Mouse (Mus musculus) left cerebral cortex, adult 2 months (tissue): ENCODE data around the gene Jag2. TPM values are rescaled to one million over a fixed set of nuclear protein-coding genes. Genes with fewer than 3 reads are reported as not detected.

Experiments
- DNase-seq, 2 experiments: peaks; one replicate each; pipeline ENCODE4 v3.0.0; 2021 to 2022; ENCODE audit warnings: low spot score in 2 of 2, mixed read lengths in 1 of 2; ENCODE audit errors: extremely low spot score in 1 of 2
- H3K27ac ChIP-seq: fragments of 200-600 bp; 2 replicates; pipeline ENCODE4 v1.8.1; 2022
- H3K4me3 ChIP-seq: fragments of 200-600 bp; 2 replicates; pipeline ENCODE4 v1.8.1; 2022
- CTCF ChIP-seq: fragments of 200-600 bp; IDR thresholded peaks from 2 replicates; pipeline ENCODE4 v1.8.1; 2022; ENCODE audit warnings: antibody characterized with exemption, mild to moderate bottlenecking, moderate library complexity
- intact Hi-C: fragments of 180-260 bp; cut with DNase I; formaldehyde crosslinking; loops from one replicate; pipeline ENCODE4 v1.15.1; 2025
- total RNA-seq, 2 experiments: library from RNA; stranded (reverse); gene quantifications; 2 replicates each; pipeline ENCODE4 v1.2.3; 2021

Jag2 gene
- total RNA-seq, 2 experiments from 2014 or later, result 57.9 to 62.2 TPM

DNA sequence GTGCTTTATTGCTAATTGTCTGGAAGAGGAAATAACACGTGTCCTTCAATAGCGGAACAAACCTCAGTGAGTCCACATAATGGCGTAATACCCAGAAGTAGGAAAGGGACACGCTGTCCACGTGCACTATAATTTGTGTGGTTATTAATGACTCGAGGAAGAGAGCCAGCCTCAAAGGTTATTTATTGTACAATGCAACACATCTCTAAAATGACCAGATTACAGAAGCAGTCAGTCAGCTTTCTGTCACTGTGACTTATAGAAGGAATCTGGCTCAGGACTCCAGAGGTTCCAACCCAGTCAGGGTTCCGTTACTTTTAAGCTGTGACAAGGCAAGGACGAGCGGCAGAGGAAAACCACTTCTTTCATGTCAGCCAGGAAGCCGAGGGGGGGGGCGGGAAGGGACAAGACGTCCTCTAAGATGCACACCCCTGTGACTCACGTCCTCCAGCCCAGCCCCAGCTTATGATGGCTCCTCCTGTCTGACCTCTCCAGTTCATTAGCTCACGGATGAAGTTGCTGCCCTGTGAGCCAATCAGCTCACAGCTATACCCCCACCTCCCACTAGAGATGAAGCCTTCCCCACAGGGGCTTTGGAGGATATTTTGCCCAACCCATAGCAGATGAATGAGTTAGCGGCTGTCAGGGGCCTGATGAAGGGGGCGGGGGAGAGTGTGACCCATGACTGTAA, 31.9 kb downstream of the Jag2 start:
- DNase-seq, result no peak
- no peak for TF ChIP-seq CTCF
- intact Hi-C loops, result no loop called here
- Histone ChIP-seq H3K27ac (peak overlapping the region; percentile 33; the same call in 1 of the 2 replicates), H3K4me3 (no peak overlapping the region)

DNA sequence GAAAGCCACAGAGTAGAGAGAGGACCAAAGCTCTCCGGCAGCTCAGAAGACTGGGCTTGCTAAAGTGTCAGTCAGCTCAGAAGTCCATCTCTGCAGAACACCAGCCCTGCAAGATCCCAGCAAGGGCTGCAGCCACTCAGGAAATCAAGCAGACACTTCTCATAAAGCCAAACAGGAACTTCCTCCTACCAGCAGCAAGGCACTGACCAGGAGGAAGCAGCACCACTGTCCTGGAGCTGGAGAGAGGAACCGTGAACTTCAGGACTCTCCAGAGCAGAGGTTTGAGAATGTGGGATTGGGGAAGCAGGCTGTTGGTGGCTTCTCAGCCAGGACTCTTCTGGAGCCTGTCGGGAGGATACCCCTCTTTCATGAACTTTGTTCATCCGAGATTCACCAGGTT, 34.6 kb downstream of the Jag2 start:
- H3K27ac ChIP-seq, result peak overlapping the region; percentile 60
- intact Hi-C loops, result no loop called here
- no peak for DNase-seq
- no peak overlapping the region for H3K4me3 ChIP-seq
- no peak for TF ChIP-seq CTCF

DNA sequence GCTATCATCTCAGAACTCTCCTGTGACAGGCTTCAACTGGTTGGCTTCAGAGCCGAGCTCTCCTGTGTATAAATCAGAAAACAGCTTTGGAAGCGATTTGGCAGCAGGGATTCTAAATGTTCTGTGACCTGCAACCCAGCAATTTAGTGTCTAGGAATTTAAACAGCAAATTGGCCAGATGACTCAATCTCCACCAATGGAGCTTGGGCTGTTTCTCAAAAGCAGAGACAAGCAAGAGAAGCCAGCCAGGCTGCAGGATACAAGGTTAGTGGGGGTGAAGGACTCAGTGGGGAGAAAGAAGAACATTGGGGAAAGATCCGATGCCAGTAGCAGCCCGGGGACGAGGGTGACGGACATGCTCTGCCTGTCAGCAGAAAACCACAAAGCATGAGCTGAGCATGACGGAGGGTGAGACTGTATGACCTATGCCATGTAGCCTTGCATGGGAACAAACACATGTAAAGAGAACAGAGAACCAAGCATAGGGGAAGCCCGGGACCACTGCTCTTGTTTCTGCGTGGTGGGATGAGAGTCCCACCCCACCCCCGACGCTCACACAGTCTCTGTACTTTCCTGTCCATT, 35.2 kb downstream of the Jag2 start:
- Histone ChIP-seq H3K4me3 (no peak overlapping the region), H3K27ac (peak overlapping the region; percentile 20; the same call in 1 of the 2 replicates)
- intact Hi-C loops, result no loop called here
- no peak for DNase-seq
- no peak for TF ChIP-seq CTCF

DNA sequence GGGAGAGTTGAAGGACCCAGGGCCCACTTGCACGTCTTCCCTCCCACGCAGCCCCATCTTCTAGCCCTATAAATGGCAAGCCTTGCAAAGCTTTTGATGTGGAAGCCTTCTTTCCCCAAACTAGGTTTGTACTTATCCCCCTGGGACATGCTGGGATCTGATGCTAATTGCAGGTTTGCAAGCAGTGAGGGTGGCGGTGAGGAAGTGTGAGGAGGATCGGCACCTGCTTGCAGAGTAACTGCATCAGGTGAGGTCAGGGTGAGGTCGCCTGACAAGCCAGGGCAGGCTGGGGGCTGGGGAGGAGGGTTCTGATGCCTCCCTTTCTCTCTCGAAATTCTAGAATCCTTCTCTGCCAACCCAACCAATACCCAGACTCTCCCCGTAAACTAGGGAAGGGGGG, 44.1 kb downstream of the Jag2 start:
- no peak for DNase-seq
- TF ChIP-seq CTCF, result no peak
- intact Hi-C loops, result no loop called here
- no peak overlapping the region for H3K4me3 ChIP-seq
- no peak overlapping the region for H3K27ac ChIP-seq

DNA sequence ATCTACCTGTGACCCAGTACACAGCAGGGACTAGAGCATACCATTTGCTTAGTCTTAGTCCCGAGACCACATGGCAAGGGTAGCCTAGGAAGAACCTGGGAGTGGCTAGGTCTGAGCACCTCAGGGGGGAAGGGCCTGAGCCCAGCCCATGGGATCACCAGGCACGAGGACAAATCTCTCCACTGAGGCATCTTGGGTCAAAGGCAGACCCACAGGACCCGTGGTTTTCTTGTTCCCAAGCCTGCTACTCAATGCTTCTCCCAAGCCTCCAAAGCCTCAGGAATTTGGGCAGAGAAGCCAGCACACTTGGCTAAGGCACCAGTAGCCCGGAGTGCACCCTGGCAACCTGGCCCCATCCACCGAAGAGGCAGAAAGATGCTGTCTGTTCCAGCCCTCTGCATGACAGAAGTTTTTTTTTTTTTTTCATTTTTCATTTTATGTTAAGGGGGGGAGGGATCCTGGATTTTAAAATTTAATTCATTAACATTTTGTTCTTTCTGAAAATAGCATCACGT, 48.2 kb downstream of the Jag2 start:
- DNase-seq, result peak in 1 of 2 experiments; percentile 11
- Histone ChIP-seq H3K4me3 (no peak overlapping the region), H3K27ac (no peak overlapping the region)
- intact Hi-C loops, result no loop called here
- no peak for TF ChIP-seq CTCF

DNA sequence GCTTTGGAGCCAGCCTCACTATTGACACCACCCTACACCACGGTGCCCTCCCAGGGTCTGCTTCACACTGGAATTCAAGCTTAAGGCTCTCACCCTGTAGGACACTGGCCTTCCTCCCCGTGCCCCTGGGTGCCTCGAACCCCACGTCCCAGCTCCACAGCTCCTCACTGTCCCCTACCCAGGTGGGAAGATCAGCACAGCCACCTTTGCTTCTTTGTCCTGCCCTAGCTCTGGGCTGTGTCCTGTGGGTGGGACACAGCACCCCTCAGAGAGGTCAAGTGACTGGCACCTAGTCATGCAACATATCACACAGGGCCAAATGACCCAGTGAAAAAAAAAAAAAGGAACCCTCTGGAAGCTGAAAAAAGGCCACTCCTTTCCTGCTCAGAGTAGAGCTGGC, 48.9 kb downstream of the Jag2 start:
- no peak for DNase-seq
- no peak overlapping the region for H3K4me3 ChIP-seq
- intact Hi-C loops, result no loop called here
- no peak overlapping the region for H3K27ac ChIP-seq
- TF ChIP-seq CTCF, result no peak

DNA sequence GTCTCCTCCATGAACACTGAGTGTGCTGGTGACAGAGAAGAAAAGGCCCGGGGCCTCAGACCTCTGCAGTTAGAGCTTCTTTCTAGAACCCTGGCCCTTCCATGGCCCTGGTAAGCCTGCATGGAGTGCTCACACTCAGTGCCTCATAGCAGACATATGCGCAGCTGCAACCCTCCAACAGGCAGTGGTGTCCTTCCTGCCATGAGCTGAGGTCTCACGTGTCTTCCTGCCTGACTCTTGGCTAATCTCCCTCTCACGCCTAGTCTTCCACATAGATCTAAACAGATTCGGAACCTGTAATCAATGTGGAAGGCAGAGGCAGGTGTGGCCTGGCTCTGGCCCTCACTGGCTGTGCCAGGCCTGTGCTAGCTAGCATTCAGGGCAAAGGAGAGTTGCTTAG, 49.8 kb downstream of the Jag2 start:
- no peak for DNase-seq
- intact Hi-C loops, result loop anchor here (5.0 kb wide), 2 partner anchors 48 to 78 kb away; partner anchors contain the start of gene Jag2

DNA sequence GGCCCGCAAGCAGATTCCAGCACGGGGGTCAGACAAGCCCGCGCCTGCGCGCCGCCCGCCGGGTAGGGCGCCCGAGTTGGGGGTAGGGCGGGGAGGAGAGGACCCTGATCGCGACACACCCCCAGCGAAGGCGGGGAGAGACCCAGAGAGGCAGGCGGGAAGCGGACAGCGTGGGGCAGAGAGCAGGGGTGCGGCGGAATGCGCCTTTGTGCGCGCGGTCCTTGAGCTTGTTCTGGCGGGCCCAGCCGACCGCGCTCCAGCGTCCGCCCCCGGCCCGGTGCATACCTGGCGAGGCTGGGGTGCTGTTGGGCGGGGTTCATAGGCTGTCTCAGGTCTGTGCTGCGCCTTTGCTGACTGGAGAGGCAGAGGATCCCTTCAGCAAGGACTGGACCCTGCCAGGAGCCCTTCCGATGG, 52.0 kb downstream of the Jag2 start:
- H3K4me3 ChIP-seq, result no peak overlapping the region
- no peak overlapping the region for H3K27ac ChIP-seq
- intact Hi-C loops, result loop anchor here (5.0 kb wide), 2 partner anchors 50 to 80 kb away; partner anchors contain the start of gene Jag2
- peak in 1 of 2 experiments; percentile 7 for DNase-seq
- no peak for TF ChIP-seq CTCF

More for the DNA sequence above, 49.8 kb downstream of the Jag2 start:
- Histone ChIP-seq H3K4me3 (no peak overlapping the region), H3K27ac (no peak overlapping the region)
- TF ChIP-seq CTCF, result no peak

DNA sequence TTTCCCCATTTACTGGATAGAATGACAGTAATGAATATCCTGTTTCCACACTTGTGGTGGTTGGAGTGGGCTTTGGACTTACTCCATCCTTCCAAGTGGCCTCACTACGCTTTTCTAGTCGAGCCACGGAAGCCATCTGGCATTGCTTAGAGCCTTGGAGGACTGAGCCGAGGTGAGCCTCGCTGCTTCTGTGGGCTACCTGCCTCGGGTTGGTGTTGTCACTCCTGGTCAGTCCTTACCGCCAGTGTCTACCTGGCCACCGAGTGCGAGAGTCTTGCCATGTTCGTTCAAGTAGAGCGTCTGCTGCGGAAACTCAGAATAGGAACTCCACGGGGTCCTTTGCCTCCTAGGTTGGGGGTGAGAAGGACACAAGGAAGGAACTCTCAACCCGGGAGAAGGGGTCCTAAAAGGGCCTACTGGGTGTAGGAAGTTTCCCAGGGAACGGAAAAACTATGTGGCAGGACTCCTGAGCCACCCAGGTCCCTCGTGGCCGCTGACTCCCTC, 52.5 kb downstream of the Jag2 start:
- TF ChIP-seq CTCF, result no peak
- peak in 1 of 2 experiments; percentile 7 for DNase-seq
- no peak overlapping the region for H3K4me3 ChIP-seq
- intact Hi-C loops, result loop anchor here (5.0 kb wide), 2 partner anchors 50 to 80 kb away; partner anchors contain the start of gene Jag2
- no peak overlapping the region for H3K27ac ChIP-seq

DNA sequence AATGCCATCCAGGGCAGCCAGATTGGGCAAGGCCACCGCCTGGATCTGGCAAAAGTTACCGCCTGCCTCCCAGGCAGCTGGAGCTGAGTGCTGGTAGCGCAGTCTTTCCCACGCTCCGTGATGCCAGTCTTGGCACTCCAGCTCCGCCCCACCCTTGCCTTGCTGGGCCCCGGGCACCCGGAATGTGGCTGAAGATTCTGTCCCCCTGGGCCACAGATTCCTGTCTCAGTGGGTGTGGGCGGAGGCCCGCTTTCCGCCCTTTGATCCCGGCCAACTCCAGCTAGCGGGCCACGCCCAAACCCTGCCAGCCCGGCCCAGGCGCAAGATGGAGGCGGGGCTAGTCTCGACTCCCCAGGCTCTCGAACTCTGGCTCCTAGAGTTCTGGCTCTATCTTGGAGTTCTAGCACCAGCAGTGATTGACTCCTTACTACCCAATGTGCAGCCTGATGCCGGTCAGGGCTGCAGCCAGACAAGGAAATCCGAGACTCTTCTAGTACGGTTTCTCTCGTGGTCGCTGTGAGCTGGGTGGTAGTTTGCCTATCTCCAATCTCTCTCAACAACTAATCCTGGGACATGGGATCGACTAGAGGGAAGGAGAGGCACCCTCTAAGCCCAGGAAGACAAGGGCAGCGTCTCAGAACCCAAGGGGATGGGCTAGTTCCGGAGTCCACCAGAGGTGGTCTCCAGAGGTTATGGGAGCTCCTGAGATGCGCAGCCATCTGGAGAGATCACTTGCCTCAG, 53.1 kb downstream of the Jag2 start:
- H3K27ac ChIP-seq, result peak overlapping the region; percentile 12
- peak overlapping the region; percentile 21 for H3K4me3 ChIP-seq
- TF ChIP-seq CTCF, result no peak
- intact Hi-C loops, result loop anchor here (5.0 kb wide), 2 partner anchors 51 to 81 kb away; partner anchors contain the start of gene Jag2
- peak; percentile 35 to 47 for DNase-seq

DNA sequence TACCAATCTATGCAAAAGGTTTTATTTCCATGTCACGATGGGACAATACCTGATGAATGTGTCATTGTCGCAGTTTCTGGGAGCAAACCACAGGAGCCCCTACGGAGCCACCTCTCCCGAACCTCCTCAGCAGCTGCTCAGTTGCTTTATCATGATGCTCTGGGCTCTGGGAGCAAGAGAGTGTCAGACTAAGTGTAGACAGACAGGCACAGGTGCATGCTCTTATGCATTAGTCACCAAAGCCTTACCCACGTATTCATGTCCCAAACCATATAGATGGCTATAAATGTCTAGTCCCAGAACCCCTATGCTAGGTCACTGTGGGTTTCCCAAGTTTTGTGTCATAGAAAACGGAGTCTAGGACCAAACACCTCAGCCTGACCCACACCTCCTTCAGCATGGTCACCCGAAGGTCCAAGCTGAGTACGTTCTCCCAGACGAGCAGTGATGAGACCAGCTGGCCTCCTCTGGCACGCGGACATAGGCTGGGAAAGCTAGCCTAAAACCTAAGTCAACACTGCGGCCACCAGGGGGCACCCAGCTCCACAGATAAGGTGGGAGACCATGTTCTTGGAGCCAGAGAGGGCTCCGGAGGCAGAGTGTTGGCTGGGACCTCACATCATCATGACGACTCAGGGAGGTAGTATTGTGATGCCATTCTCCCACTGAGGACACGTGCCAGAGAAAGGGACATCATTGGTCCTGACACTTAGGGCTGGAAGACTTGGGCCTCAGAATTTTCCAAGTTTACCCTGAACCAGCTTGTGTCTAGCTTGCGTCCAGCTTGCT, 54.2 kb downstream of the Jag2 start:
- peak overlapping the region; percentile 12 for H3K27ac ChIP-seq
- peak; percentile 90 for TF ChIP-seq CTCF
- intact Hi-C loops, result loop anchor here (5.0 kb wide), 2 partner anchors 52 to 82 kb away; partner anchors contain the start of gene Jag2
- DNase-seq, result peak; percentile 84 to 92
- no peak overlapping the region for H3K4me3 ChIP-seq
